25 mouse cellular contexts compared by ENCODE assay signal in genomic region chr7:134099010-134099409, GRCm38 (mm10).
DNase-seq lines count a peak whose midpoint lies in the region; ATAC-seq and TF ChIP-seq lines count a peak whose summit lies in the region.
"Had no signal": no experiment of that assay in that cellular context is flagged by ENCODE, and none has a peak within 500 bp of the region (broad histone marks: within the 10 kb centered on the region; RNA-seq: fewer than 3 reads in every experiment).

No protein-coding gene starts in this region.

- ATAC-seq in embryonic facial prominence, embryonic 14.5 days (ENCODE audit: low read depth): no peak
- ATAC-seq in kidney, postnatal 0 days (replicated peaks; ENCODE audit: low FRiP score, low read depth): no peak
- ATAC-seq in lung, embryonic 15.5 days (ENCODE audit: borderline replicate concordance, extremely low read depth, low FRiP score, low TSS enrichment): peak; percentile 31; the same call in 1 of the 2 replicates
- ATAC-seq: forebrain, embryonic 16.5 days; intestine, postnatal 0 days had no signal

- TF ChIP-seq CTCF in kidney, postnatal 0 days (IDR thresholded peaks at IDR 0.05; ENCODE audit: low read depth): no peak

- no peak overlapping the region for H3K4me3 ChIP-seq in embryonic facial prominence, embryonic 14.5 days (ENCODE audit: low read depth, low read length)
- H3K4me3 ChIP-seq in embryonic facial prominence, embryonic 10.5 days: no peak overlapping the region
- no peak overlapping the region for H3K4me3 ChIP-seq in kidney, postnatal 0 days (replicated peaks; ENCODE audit: low read depth, low read length)
- H3K4me3 ChIP-seq in lung, embryonic 15.5 days: no peak overlapping the region
- H3K4me3 ChIP-seq: embryonic facial prominence, embryonic 13.5 days; forebrain, embryonic 10.5 days; heart, embryonic 12.5 days; left cerebral cortex, adult 2 months; midbrain, embryonic 12.5 days; myocyte; neural tube, embryonic 13.5 days had no signal

- H3K36me3 ChIP-seq in embryonic facial prominence, embryonic 14.5 days (ENCODE audit: control insufficient read depth, insufficient read depth, low read length): no peaks in the 10 kb centered on the region
- no peaks in the 10 kb centered on the region for H3K36me3 ChIP-seq in embryonic facial prominence, embryonic 10.5 days (replicated peaks)
- H3K36me3 ChIP-seq in kidney, postnatal 0 days (ENCODE audit: insufficient read depth, low read length): no peaks in the 10 kb centered on the region
- no peaks in the 10 kb centered on the region for H3K36me3 ChIP-seq in lung, embryonic 15.5 days
- H3K36me3 ChIP-seq: embryonic facial prominence, embryonic 13.5 days; forebrain, embryonic 10.5 days; midbrain, embryonic 12.5 days; neural tube, embryonic 13.5 days had no signal

- peak; percentile 56 for DNase-seq in embryonic facial prominence, embryonic 14.5 days (ENCODE audit: low spot score)
- no peak for DNase-seq in embryonic facial prominence, embryonic 10.5 days (ENCODE audit: low spot score)
- DNase-seq in kidney, postnatal 0 days (ENCODE audit: low spot score): peak; percentile 6
- DNase-seq in kidney, postnatal 25 days: no peak
- DNase-seq in lung, postnatal 36 days: no peak
- DNase-seq in right cerebral cortex, postnatal 4 days: peak; percentile 10
- no peak for DNase-seq in right cerebral cortex, postnatal 14 days
- DNase-seq: adrenal gland, postnatal 10 days; cerebellum, adult 2 months; cerebellum, postnatal 25 days; gastrocnemius, postnatal 14 days; heart, adult 18-20 months; heart, postnatal 10 days; retina, postnatal 1 day; thymus, postnatal 14 days had no signal

- 37% methylated on average over 4 of the region's 4 CpGs for WGBS in embryonic facial prominence, embryonic 14.5 days
- 67% methylated on average over 4 of the region's 4 CpGs for WGBS in embryonic facial prominence, embryonic 10.5 days
- WGBS in kidney, postnatal 0 days: 40% methylated on average over 4 of the region's 4 CpGs
- WGBS in lung, embryonic 15.5 days: 25% methylated on average over 4 of the region's 4 CpGs

- H3K27ac ChIP-seq in embryonic facial prominence, embryonic 14.5 days (replicated peaks; ENCODE audit: low read depth, low read length): peak overlapping the region; percentile 33; the same call in 1 of the 2 replicates
- H3K27ac ChIP-seq in embryonic facial prominence, embryonic 10.5 days (replicated peaks): no peak overlapping the region
- no peak overlapping the region for H3K27ac ChIP-seq in kidney, postnatal 0 days
- H3K27ac ChIP-seq in lung, embryonic 15.5 days: peak overlapping the region; percentile 47; the same call in 1 of the 2 replicates
- H3K27ac ChIP-seq: forebrain, embryonic 10.5 days; left cerebral cortex, adult 2 months; midbrain, embryonic 12.5 days; neural tube, embryonic 13.5 days had no signal

- H3K9ac ChIP-seq in embryonic facial prominence, embryonic 14.5 days (ENCODE audit: low read depth, low read length): no peak overlapping the region
- peak overlapping the region; percentile 23; the same call in 1 of the 2 replicates for H3K9ac ChIP-seq in kidney, postnatal 0 days (ENCODE audit: low read depth, low read length)
- no peak overlapping the region for H3K9ac ChIP-seq in lung, embryonic 15.5 days
- H3K9ac ChIP-seq: embryonic facial prominence, embryonic 13.5 days; heart, embryonic 12.5 days; midbrain, embryonic 12.5 days; neural tube, embryonic 13.5 days had no signal

- H3K9me3 ChIP-seq in embryonic facial prominence, embryonic 14.5 days (ENCODE audit: control insufficient read depth, low read length): no peaks in the 10 kb centered on the region
- H3K9me3 ChIP-seq in embryonic facial prominence, embryonic 10.5 days: no peaks in the 10 kb centered on the region
- no peaks in the 10 kb centered on the region for H3K9me3 ChIP-seq in kidney, postnatal 0 days (replicated peaks; ENCODE audit: low read length)
- H3K9me3 ChIP-seq in lung, embryonic 15.5 days: no peaks in the 10 kb centered on the region
- H3K9me3 ChIP-seq: embryonic facial prominence, embryonic 13.5 days; forebrain, embryonic 10.5 days; midbrain, embryonic 12.5 days; neural tube, embryonic 13.5 days had no signal

- H3K4me1 ChIP-seq in embryonic facial prominence, embryonic 14.5 days (ENCODE audit: control insufficient read depth, insufficient read depth, low read length): peaks cover 7% of the 10 kb centered on the region; the same call in 1 of the 2 replicates
- no peaks in the 10 kb centered on the region for H3K4me1 ChIP-seq in embryonic facial prominence, embryonic 10.5 days
- no peaks in the 10 kb centered on the region for H3K4me1 ChIP-seq in kidney, postnatal 0 days (replicated peaks; ENCODE audit: insufficient read depth, low read length)
- peaks cover 18% of the 10 kb centered on the region for H3K4me1 ChIP-seq in lung, embryonic 15.5 days
- H3K4me1 ChIP-seq: midbrain, embryonic 12.5 days; neural tube, embryonic 13.5 days had no signal

- H3K4me2 ChIP-seq in embryonic facial prominence, embryonic 14.5 days (ENCODE audit: low read depth, low read length): no peak overlapping the region
- no peak overlapping the region for H3K4me2 ChIP-seq in kidney, postnatal 0 days (ENCODE audit: low read length)
- no peak overlapping the region for H3K4me2 ChIP-seq in lung, embryonic 15.5 days
- H3K4me2 ChIP-seq: embryonic facial prominence, embryonic 13.5 days; heart, embryonic 12.5 days; midbrain, embryonic 12.5 days; neural tube, embryonic 13.5 days had no signal

- H3K27me3 ChIP-seq in embryonic facial prominence, embryonic 14.5 days (replicated peaks; ENCODE audit: control insufficient read depth, insufficient read depth, low read length): no peaks in the 10 kb centered on the region
- H3K27me3 ChIP-seq in embryonic facial prominence, embryonic 10.5 days (replicated peaks; ENCODE audit: low read depth, poor library complexity, severe bottlenecking): no peaks in the 10 kb centered on the region
- H3K27me3 ChIP-seq in kidney, postnatal 0 days (ENCODE audit: insufficient read depth, low read length): no peaks in the 10 kb centered on the region
- no peaks in the 10 kb centered on the region for H3K27me3 ChIP-seq in lung, embryonic 15.5 days
- H3K27me3 ChIP-seq: embryonic facial prominence, embryonic 13.5 days; heart, embryonic 12.5 days; midbrain, embryonic 12.5 days; neural tube, embryonic 13.5 days had no signal

Comparison
In these comparisons a context has a peak if more than half of its experiments do, and no peak if none do; other contexts are left out.
1. DNase-seq: peak in embryonic facial prominence, embryonic 14.5 days (single experiment), kidney, postnatal 0 days (single experiment) and right cerebral cortex, postnatal 4 days (single experiment); none in embryonic facial prominence, embryonic 10.5 days (single experiment), kidney, postnatal 25 days (0 of 2), lung, postnatal 36 days (single experiment) and right cerebral cortex, postnatal 14 days (single experiment).
2. H3K27ac ChIP-seq: peak in embryonic facial prominence, embryonic 14.5 days (single experiment) and lung, embryonic 15.5 days (single experiment); none in embryonic facial prominence, embryonic 10.5 days (single experiment) and kidney, postnatal 0 days (single experiment).